Mouse (Mus musculus) thymus, adult 2 months (tissue): ENCODE measurements around the gene Fcer1a.

Source experiments
- CTCF ChIP-seq: fragments of 200-500 bp; IDR thresholded peaks from 2 replicates; pipeline ENCODE4 v1.5.1; 2012; ENCODE audit warnings: mild to moderate bottlenecking, control low read depth, low read length, moderate library complexity, borderline replicate concordance; ENCODE audit not compliant: control insufficient read depth, poor library complexity, insufficient read depth; ENCODE audit errors: extremely low read depth
- POLR2A ChIP-seq: fragments of 200-500 bp; IDR thresholded peaks from 2 replicates; pipeline ENCODE4 v1.6.1; 2012; ENCODE audit warnings: mild to moderate bottlenecking, low read length, control low read depth, moderate library complexity; ENCODE audit not compliant: control insufficient read depth, poor library complexity, insufficient read depth; ENCODE audit errors: extremely low read depth

DNA sequence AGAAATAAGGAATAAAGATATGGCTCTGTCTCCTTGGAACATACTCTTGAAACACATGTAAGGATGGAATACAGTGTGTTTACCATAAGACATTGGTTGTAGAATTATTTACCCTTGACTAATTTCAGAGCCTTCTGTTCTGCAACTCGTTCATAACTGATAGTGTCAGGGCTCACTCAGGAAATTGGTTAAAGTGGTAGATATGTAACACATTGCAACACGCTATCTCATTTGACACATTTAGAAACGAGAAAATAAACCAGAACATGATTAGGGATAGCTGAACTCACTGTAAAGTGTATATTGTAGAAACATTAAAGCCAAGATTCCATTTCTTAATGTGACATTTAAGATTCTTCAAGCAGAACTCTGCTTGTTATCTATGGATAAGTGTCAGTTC, 35.0 kb downstream of the Fcer1a start:
- TF ChIP-seq CTCF (no peak), POLR2A (no peak)
